Mouse (Mus musculus) ES-E14 (cell line): ENCODE measurements around the gene Zfand3. TPM values are rescaled to one million over a fixed set of nuclear protein-coding genes. Genes with fewer than 3 reads are reported as not detected.
A peak's percentile ranks its signal among the peaks of the same experiment; 100 is the strongest.

Experiments
- DNase-seq: peaks from one replicate; pipeline ENCODE4 v3.0.0-alpha.2; 2013; ENCODE audit warnings: low read depth, low spot score
- H3K27ac ChIP-seq: 2 replicates; pipeline ENCODE4 v1.5.1; 2012; ENCODE audit warnings: low read depth, mild to moderate bottlenecking, low read length, moderate library complexity, mixed read lengths; ENCODE audit not compliant: poor library complexity, insufficient read depth, severe bottlenecking
- H3K36me3 ChIP-seq: 2 replicates; pipeline ENCODE4 v1.6.1; 2012; ENCODE audit warnings: mild to moderate bottlenecking, low read length, moderate library complexity, mixed read lengths; ENCODE audit not compliant: control insufficient read depth, poor library complexity, insufficient read depth, severe bottlenecking
- H3K4me1 ChIP-seq, 2 experiments: fragments of 150-350 bp in 1 of 2; sonication (generic) in 1 of 2; 2 replicates each; pipeline ENCODE4 v1.6.1; 2012; ENCODE audit warnings: low read length in 2 of 2, mild to moderate bottlenecking in 1 of 2, mixed read lengths in 1 of 2; ENCODE audit not compliant: control insufficient read depth in 2 of 2, insufficient read depth in 2 of 2, poor library complexity in 1 of 2
- H3K4me3 ChIP-seq, 2 experiments: fragments of 150-350 bp in 1 of 2; sonication (generic) in 1 of 2; 2 replicates each; pipeline ENCODE4 v1.5.1; 2012; ENCODE audit warnings: low read length in 2 of 2, low read depth in 1 of 2, mild to moderate bottlenecking in 1 of 2, mixed read lengths in 1 of 2; ENCODE audit not compliant: insufficient read depth in 1 of 2, poor library complexity in 1 of 2, severe bottlenecking in 1 of 2
- H3K9ac ChIP-seq: 2 replicates; pipeline ENCODE4 v1.6.1; 2012; ENCODE audit warnings: low read depth, mild to moderate bottlenecking, low read length, mixed read lengths; ENCODE audit not compliant: poor library complexity, insufficient read depth, severe bottlenecking
- H3K9me3 ChIP-seq: fragments of 150-350 bp; sonication (generic); 2 replicates; pipeline ENCODE4 v1.6.1; 2012; ENCODE audit warnings: low read depth, mild to moderate bottlenecking, low read length; ENCODE audit not compliant: control insufficient read depth, insufficient read depth
- CHD2 ChIP-seq: IDR thresholded peaks from 2 replicates; pipeline ENCODE4 v1.6.1; 2014; ENCODE audit warnings: mild to moderate bottlenecking, low read depth, low read length, inconsistent platforms
- HCFC1 ChIP-seq: IDR thresholded peaks from 2 replicates; pipeline ENCODE4 v1.6.1; 2012; ENCODE audit warnings: low read length, inconsistent platforms, borderline replicate concordance; ENCODE audit not compliant: insufficient read depth
- MAFK ChIP-seq: IDR thresholded peaks from 2 replicates; pipeline ENCODE4 v1.6.1; 2014; ENCODE audit warnings: mild to moderate bottlenecking, low read depth, low read length, inconsistent platforms; ENCODE audit not compliant: insufficient read depth
- ZC3H11A ChIP-seq: IDR thresholded peaks from 2 replicates; pipeline ENCODE4 v1.6.1; 2012; ENCODE audit warnings: low read depth, mild to moderate bottlenecking, inconsistent platforms, low read length, borderline replicate concordance
- ZNF384 ChIP-seq: IDR thresholded peaks from 2 replicates; pipeline ENCODE4 v1.6.1; 2012; ENCODE audit warnings: low read depth, low read length, inconsistent platforms
- in situ Hi-C, 2 experiments: fragments of 600-800 bp; cut with MboI; formaldehyde crosslinking; loops; one replicate each; pipeline ENCODE4 v1.15.1; 2025; ENCODE audit warnings: low sequenced_read_pairs in 2 of 2, inconsistent platforms in 1 of 2; ENCODE audit not compliant: unreplicated experiment in 2 of 2
- total RNA-seq: library from RNA; depleted of rRNA; stranded (reverse); fragments of 300-350 nt; gene quantifications from 2 replicates; pipeline ENCODE4 v1.2.3, GENCODE M21; 2012

Gene Zfand3
- total RNA-seq, 1 experiment: 43.3 TPM

DNA sequence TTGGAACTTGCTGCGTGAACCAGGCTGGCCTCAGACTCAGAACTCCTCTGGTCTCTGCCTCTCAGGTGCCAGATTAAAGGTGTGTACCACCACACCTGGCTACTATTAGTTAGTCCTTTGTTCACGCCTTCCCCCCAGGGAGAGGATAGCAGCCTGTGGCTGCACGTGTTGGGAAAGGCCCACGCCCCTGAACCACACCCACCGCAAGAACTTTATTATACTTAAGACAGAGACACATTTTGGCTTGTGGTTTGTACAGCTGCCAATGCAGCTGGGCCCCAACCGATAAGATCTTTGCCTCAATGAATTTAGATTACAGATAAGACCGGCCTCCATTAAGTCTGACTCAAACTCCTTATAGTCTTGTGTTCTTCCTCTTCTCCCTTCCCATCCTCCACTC lies 24.7 kb upstream of the Zfand3 start:
- in situ Hi-C loops: no loop called here
- no peak for DNase-seq
- TF ChIP-seq MAFK: no peak
- TF ChIP-seq CHD2: no peak
- TF ChIP-seq ZNF384: no peak
- TF ChIP-seq ZC3H11A: no peak
- TF ChIP-seq HCFC1: no peak
- Histone ChIP-seq H3K36me3 (no peaks in the 10 kb centered on the region), H3K4me3 (no peak overlapping the region), H3K9me3 (no peaks in the 10 kb centered on the region), H3K9ac (no peak overlapping the region), H3K4me1 (peaks cover 4 to 11% of the 10 kb centered on the region in 2 experiments; a peak in 1 of 4 replicates), H3K27ac (no peak overlapping the region)

DNA sequence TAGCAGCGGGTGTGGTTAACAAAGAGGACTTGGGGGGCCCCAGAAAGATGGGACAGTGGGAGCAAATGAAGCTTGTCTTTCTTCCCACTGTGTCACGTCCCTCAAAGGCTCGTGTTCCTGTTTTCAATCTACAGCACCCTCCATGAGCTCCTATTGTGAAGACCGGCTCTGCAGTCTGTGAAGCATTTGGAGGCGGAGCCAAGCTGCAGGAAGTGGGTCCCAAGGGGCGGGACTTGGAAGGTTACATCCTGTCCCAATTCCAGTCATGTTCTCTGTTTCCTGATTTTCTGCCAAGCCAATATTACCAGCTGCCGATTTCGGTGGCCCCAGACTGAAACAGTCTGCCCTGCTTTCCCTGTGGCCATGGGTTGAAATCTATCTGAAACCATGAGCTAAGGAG lies 23.0 kb upstream of the Zfand3 start:
- no peak overlapping the region for H3K27ac ChIP-seq
- in situ Hi-C loops: no loop called here
- H3K36me3 ChIP-seq: no peaks in the 10 kb centered on the region
- no peaks in the 10 kb centered on the region for H3K9me3 ChIP-seq
- DNase-seq: no peak
- H3K4me3 ChIP-seq: peak overlapping the region in 1 of 2 experiments; percentile 14; a peak in 1 of 4 replicates
- TF ChIP-seq ZC3H11A: no peak
- no peak for TF ChIP-seq ZNF384
- TF ChIP-seq HCFC1: no peak
- TF ChIP-seq CHD2: no peak
- no peak for TF ChIP-seq MAFK
- H3K4me1 ChIP-seq: peaks cover 4 to 6% of the 10 kb centered on the region in 2 experiments; a peak in 1 of 4 replicates
- H3K9ac ChIP-seq: no peak overlapping the region

DNA sequence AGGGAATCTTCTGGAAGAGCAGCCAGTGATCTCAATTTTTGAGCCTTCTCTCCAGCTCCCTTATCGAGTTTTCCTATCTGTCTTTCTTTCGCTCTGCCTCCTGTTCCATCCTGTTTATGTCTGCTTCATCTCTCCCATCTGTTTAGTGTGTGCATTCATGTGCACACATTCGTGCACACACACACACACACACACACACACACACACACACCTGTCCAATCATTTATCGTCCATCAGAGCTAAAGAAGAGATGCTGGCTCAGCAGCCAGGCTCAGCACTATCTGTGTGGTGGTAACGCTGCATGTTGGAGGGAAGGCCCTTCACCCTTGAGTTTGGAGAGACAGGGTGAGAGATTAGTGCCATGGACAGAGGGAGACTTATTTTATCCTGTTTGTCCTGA lies 21.3 kb upstream of the Zfand3 start:
- no peak for DNase-seq
- no peak overlapping the region for H3K27ac ChIP-seq
- in situ Hi-C loops: no loop called here

DNA sequence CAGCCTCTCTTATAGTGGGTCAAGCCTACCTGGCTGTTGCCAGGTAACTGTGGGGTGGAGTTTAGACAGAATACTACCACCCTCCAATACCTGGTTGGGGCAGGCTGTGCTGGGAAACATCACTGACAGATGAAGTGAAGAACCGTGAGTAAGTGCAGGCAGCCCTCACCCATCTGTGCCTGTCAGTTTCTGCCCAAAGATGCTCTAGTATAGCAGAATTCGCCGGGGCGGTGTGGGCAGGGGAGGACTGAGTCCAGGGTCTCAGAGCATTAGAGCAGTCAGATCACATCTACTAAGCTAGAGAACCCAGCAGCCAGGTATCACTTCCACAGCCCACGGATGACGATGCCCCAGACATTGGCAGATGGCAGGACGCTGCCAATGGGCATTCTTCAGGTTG lies 19.6 kb upstream of the Zfand3 start:
- no peaks in the 10 kb centered on the region for H3K36me3 ChIP-seq
- in situ Hi-C loops: no loop called here
- H3K9ac ChIP-seq: no peak overlapping the region
- DNase-seq: no peak
- no peaks in the 10 kb centered on the region for H3K9me3 ChIP-seq
- H3K4me3 ChIP-seq: no peak overlapping the region
- H3K27ac ChIP-seq: no peak overlapping the region
- TF ChIP-seq ZNF384 (no peak), CHD2 (no peak), ZC3H11A (no peak), HCFC1 (no peak), MAFK (no peak)
- H3K4me1 ChIP-seq: peaks cover 2 to 3% of the 10 kb centered on the region in 2 experiments; a peak in 1 of 4 replicates

More for the DNA sequence above, 21.3 kb upstream of the Zfand3 start:
- TF ChIP-seq CHD2 (no peak), MAFK (no peak), ZNF384 (no peak), ZC3H11A (no peak), HCFC1 (no peak)
- Histone ChIP-seq H3K4me1 (peaks cover 4 to 6% of the 10 kb centered on the region in 2 experiments; a peak in 1 of 4 replicates), H3K4me3 (no peak overlapping the region), H3K9ac (no peak overlapping the region), H3K9me3 (no peaks in the 10 kb centered on the region), H3K36me3 (no peaks in the 10 kb centered on the region)
